Mouse (Mus musculus) neural tube, embryonic 10.5 days (tissue): ENCODE measurements around the gene Olfr372.
"Not testable (repeated sequence)": the region's sequence is repeated elsewhere in the genome, so short reads cannot be mapped to it uniquely, and the experiment has no call there.

Experiments
- DNase-seq: peaks from one replicate; pipeline ENCODE4 v3.0.0-alpha.2; 2017; ENCODE audit warnings: low spot score; ENCODE audit errors: extremely low spot score

Olfr372 gene

GRCm38 (mm10) chr8:72096721-72097120 is 55.7 kb downstream of the Olfr372 start:
- not testable (repeated sequence) for DNase-seq

DNA sequence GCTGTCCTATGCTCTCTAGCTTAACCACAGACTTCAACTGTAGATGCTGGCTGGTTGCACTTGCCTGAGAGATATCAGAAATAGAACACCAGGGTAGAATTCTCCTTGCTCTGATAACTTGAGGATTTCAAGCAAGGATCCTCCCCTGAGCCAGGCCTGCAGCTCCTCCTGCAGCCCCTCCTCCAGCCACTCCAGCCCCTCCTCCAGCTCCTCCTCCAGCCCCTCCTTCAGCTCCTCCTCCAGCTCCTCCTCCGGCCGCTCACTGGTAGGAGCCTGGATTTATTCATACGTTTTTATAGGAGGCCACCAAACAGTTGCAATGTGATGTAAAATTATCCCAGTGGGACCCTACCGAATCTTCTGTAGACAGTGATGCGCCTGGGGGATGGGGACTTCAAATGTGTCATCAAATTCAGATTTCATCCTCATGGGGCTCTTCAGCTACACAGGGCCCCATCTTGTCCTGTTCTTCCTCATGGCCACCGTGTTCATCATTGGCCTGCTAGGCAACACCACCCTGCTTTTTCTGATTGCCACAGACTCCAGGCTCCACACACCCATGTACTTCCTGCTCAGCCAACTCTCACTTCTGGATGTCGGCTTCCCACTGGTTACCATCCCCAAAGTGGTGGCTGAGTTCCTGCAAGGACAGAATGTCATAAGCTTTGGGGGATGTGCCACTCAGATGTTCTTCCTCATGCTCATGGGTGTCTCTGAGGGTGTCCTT is 58.5 kb downstream of the Olfr372 start:
- not testable (repeated sequence) for DNase-seq

- DNase-seq, result no peak
These were observed 64.1 kb downstream of the Olfr372 start for GRCm38 (mm10) chr8:72105165-72105564.

DNA sequence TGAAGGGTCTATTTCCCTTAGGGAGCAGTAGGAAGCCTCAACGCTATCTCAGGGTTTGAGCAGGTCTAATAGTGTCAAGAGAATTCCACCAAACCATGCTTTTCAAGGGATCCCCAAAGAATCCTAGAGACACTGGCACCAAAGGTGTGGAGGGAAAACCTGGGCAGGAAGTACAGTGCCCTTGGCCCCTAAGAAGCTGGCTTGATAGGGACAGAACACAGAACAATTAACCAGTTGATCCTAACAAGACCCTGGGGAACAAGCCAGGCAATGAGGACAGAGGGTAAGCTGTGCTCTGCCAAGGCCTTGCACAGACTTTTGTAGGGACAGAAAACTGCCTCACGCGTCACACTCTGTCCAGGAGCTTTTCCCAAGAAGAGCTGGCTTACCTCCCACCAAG is 65.7 kb downstream of the Olfr372 start, which contains the start of gene Olfr374:
Olfr374 (plus strand) TSS at position 301 of the 400 bp plus-strand sequence.
- no peak for DNase-seq
